Mouse (Mus musculus): ENCODE results near the gene Wdr59. TPM values are rescaled to one million over a fixed set of nuclear protein-coding genes. Genes with fewer than 3 reads are reported as not detected.

Wdr59 gene
- polyA plus RNA-seq, 2 experiments = 6.1 to 11.5 TPM

GRCm38 (mm10) chr8:111491191-111491590 lies 30.7 kb downstream of the Wdr59 start:
- no peak for TF ChIP-seq POLR2A (IDR thresholded peaks at IDR 0.05; ENCODE audit: borderline replicate concordance, extremely low read depth, insufficient read depth, insufficient read length)
- Histone ChIP-seq H3K27ac (replicated peaks; ENCODE audit: low read depth, low read length) (no peak overlapping the region), H3K4me2 (replicated peaks; ENCODE audit: low read depth, low read length, severe bottlenecking) (no peak overlapping the region), H3K9ac (ENCODE audit: low read depth, low read length, severe bottlenecking) (no peak overlapping the region), H3K4me3 (replicated peaks; ENCODE audit: low read length) (no peak overlapping the region), H3K27me3 (ENCODE audit: control insufficient read depth, insufficient read depth, low read length) (no peaks in the 10 kb centered on the region), H3K36me3 (ENCODE audit: control insufficient read depth, insufficient read depth, low read length) (peaks cover 21% of the 10 kb centered on the region), H3K9me3 (ENCODE audit: control insufficient read depth, low read length) (no peaks in the 10 kb centered on the region), H3K4me1 (ENCODE audit: control insufficient read depth, insufficient read depth, low read length) (no peaks in the 10 kb centered on the region)
- WGBS = 76% methylated on average over 7 of the region's 7 CpGs
- ATAC-seq (ENCODE audit: low FRiP score, low read depth) (no peak), DNase-seq (ENCODE audit: low spot score) (no peak)

DNA sequence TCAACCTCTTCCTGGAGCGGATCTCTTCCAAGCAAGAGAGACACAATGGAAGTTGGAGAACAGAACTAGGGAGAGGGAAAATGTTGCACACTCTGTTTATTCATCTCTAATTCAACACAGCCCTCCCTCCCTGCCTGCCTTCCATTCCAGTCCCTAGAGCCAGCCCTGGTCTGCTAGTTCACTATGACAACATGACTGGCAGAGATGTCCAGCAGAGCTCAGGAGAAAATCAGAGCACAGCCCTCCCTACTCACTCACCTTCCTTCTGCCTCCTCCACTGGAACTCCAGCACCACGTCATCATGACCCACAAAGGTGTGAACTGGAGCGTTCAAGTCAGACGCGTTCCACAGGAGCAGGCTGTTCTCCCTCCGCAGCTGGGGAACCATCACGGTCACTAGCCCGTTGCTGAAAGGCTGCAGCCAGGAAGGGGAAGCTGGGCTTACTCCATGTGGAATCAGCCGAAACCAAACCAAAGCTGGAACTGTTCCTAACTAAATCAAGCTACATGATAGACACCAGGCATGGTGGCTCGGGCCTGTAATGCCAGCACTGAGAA lies 31.8 kb downstream of the Wdr59 start:
- H3K4me1 ChIP-seq (ENCODE audit: control insufficient read depth, insufficient read depth, low read length) = no peaks in the 10 kb centered on the region
- 83% methylated on average over 10 of the region's 10 CpGs for WGBS
- no peak overlapping the region for H3K4me2 ChIP-seq (replicated peaks; ENCODE audit: low read depth, low read length, severe bottlenecking)
- H3K9ac ChIP-seq (ENCODE audit: low read depth, low read length, severe bottlenecking) = no peak overlapping the region
- no peak for DNase-seq (ENCODE audit: low spot score)
- H3K9me3 ChIP-seq (ENCODE audit: control insufficient read depth, low read length) = no peaks in the 10 kb centered on the region
- H3K27me3 ChIP-seq (ENCODE audit: control insufficient read depth, insufficient read depth, low read length) = no peaks in the 10 kb centered on the region
- ATAC-seq (ENCODE audit: low FRiP score, low read depth) = no peak
- peaks cover 26% of the 10 kb centered on the region for H3K36me3 ChIP-seq (ENCODE audit: control insufficient read depth, insufficient read depth, low read length)
- TF ChIP-seq POLR2A (IDR thresholded peaks at IDR 0.05; ENCODE audit: borderline replicate concordance, extremely low read depth, insufficient read depth, insufficient read length) = no peak
- H3K27ac ChIP-seq (replicated peaks; ENCODE audit: low read depth, low read length) = no peak overlapping the region
- H3K4me3 ChIP-seq (replicated peaks; ENCODE audit: low read length) = no peak overlapping the region

DNA sequence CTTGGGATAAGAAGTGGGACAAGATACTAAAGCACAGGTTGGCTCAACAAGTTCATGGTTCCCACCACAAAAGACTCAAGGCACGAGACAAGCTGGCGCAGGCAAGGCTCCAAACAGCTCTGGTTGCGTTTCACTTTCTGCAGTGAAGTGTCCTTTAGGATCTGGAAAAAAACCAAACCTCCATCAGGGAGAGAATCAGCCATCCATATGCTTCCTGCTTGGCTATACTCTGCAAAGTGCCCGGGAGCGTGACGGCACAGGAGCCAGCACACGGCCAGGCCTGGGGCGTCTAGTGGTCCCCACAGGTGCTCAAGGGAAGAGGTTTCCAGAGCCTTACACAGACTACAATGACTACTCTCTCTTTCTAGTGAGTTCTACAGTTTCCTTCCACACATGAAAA lies 41.2 kb downstream of the Wdr59 start:
- Histone ChIP-seq H3K4me3 (replicated peaks; ENCODE audit: low read length) (no peak overlapping the region), H3K27me3 (ENCODE audit: control insufficient read depth, insufficient read depth, low read length) (no peaks in the 10 kb centered on the region), H3K36me3 (ENCODE audit: control insufficient read depth, insufficient read depth, low read length) (peaks cover 71% of the 10 kb centered on the region), H3K9me3 (ENCODE audit: control insufficient read depth, low read length) (no peaks in the 10 kb centered on the region), H3K4me1 (ENCODE audit: control insufficient read depth, insufficient read depth, low read length) (no peaks in the 10 kb centered on the region), H3K27ac (replicated peaks; ENCODE audit: low read depth, low read length) (no peak overlapping the region), H3K4me2 (replicated peaks; ENCODE audit: low read depth, low read length, severe bottlenecking) (no peak overlapping the region), H3K9ac (ENCODE audit: low read depth, low read length, severe bottlenecking) (no peak overlapping the region)
- ATAC-seq (ENCODE audit: low FRiP score, low read depth) (no peak), DNase-seq (ENCODE audit: low spot score) (no peak)
- 95% methylated on average over 8 of the region's 8 CpGs for WGBS
- TF ChIP-seq POLR2A (IDR thresholded peaks at IDR 0.05; ENCODE audit: borderline replicate concordance, extremely low read depth, insufficient read depth, insufficient read length) = no peak

- DNase-seq (ENCODE audit: low spot score) (no peak), ATAC-seq (ENCODE audit: low FRiP score, low read depth) (no peak)
- Histone ChIP-seq H3K4me2 (replicated peaks; ENCODE audit: low read depth, low read length, severe bottlenecking) (no peak overlapping the region), H3K4me3 (replicated peaks; ENCODE audit: low read length) (no peak overlapping the region), H3K9me3 (ENCODE audit: control insufficient read depth, low read length) (no peaks in the 10 kb centered on the region), H3K27ac (replicated peaks; ENCODE audit: low read depth, low read length) (no peak overlapping the region), H3K4me1 (ENCODE audit: control insufficient read depth, insufficient read depth, low read length) (no peaks in the 10 kb centered on the region), H3K27me3 (ENCODE audit: control insufficient read depth, insufficient read depth, low read length) (no peaks in the 10 kb centered on the region), H3K9ac (ENCODE audit: low read depth, low read length, severe bottlenecking) (no peak overlapping the region), H3K36me3 (ENCODE audit: control insufficient read depth, insufficient read depth, low read length) (peaks cover 61% of the 10 kb centered on the region)
- TF ChIP-seq POLR2A (IDR thresholded peaks at IDR 0.05; ENCODE audit: borderline replicate concordance, extremely low read depth, insufficient read depth, insufficient read length) = no peak
- WGBS = 89% methylated on average over 5 of the region's 5 CpGs
These were observed 44.0 kb downstream of the Wdr59 start for GRCm38 (mm10) chr8:111477761-111478465.

- TF ChIP-seq POLR2A (IDR thresholded peaks at IDR 0.05; ENCODE audit: borderline replicate concordance, extremely low read depth, insufficient read depth, insufficient read length) = no peak
- DNase-seq (ENCODE audit: low spot score) = no peak
- Histone ChIP-seq H3K4me3 (replicated peaks; ENCODE audit: low read length) (no peak overlapping the region), H3K9me3 (ENCODE audit: control insufficient read depth, low read length) (no peaks in the 10 kb centered on the region), H3K27me3 (ENCODE audit: control insufficient read depth, insufficient read depth, low read length) (no peaks in the 10 kb centered on the region), H3K4me1 (ENCODE audit: control insufficient read depth, insufficient read depth, low read length) (peaks cover 12% of the 10 kb centered on the region), H3K36me3 (ENCODE audit: control insufficient read depth, insufficient read depth, low read length) (peaks cover 41% of the 10 kb centered on the region), H3K27ac (replicated peaks; ENCODE audit: low read depth, low read length) (no peak overlapping the region), H3K9ac (ENCODE audit: low read depth, low read length, severe bottlenecking) (no peak overlapping the region), H3K4me2 (replicated peaks; ENCODE audit: low read depth, low read length, severe bottlenecking) (no peak overlapping the region)
- WGBS = 75% methylated on average over 12 of the region's 12 CpGs
- ATAC-seq (ENCODE audit: low FRiP score, low read depth) = no peak
These were observed 50.3 kb downstream of the Wdr59 start for GRCm38 (mm10) chr8:111471526-111472081.
